In genomic region chr7:28926172-28926571, GRCm38 (mm10) we compare ENCODE assay signal across 1 mouse cellular context.
TF ChIP-seq lines count a peak whose summit lies in the region.

No protein-coding gene starts in this region.

TF ChIP-seq in myocyte, 11 proteins besides CTCF, POLR2A, EP300 and RAD21 (continued from another document):
- TF ChIP-seq REST (IDR thresholded peaks at IDR 0.05; ENCODE audit: insufficient read depth, insufficient read length) (no peak), TCF3 (IDR thresholded peaks at IDR 0.05; ENCODE audit: insufficient read length, low read depth) (no peak), POLR2AphosphoS2 (IDR thresholded peaks at IDR 0.05; ENCODE audit: insufficient read length, low read depth) (no peak), MAX (IDR thresholded peaks at IDR 0.05; ENCODE audit: low read depth) (no peak)
